Mouse (Mus musculus): Measurements from ENCODE around the gene Add3.
"Not testable (repeated sequence)": the region's sequence is repeated elsewhere in the genome, so short reads cannot be mapped to it uniquely, and the experiment has no call there.

Add3 gene

GRCm38 (mm10) chr19:53193964-53194582 lies 53.8 kb downstream of the Add3 start:
- peak; percentile 64 for DNase-seq (ENCODE audit: low read depth, low spot score)

- DNase-seq (ENCODE audit: low read depth, low spot score): peak; percentile 79
Observed at GRCm38 (mm10) chr19:53194751-53195520, 54.7 kb downstream of the Add3 start.

GRCm38 (mm10) chr19:53196961-53197360 lies 56.7 kb downstream of the Add3 start:
- no peak for DNase-seq (ENCODE audit: low read depth, low spot score)

DNA sequence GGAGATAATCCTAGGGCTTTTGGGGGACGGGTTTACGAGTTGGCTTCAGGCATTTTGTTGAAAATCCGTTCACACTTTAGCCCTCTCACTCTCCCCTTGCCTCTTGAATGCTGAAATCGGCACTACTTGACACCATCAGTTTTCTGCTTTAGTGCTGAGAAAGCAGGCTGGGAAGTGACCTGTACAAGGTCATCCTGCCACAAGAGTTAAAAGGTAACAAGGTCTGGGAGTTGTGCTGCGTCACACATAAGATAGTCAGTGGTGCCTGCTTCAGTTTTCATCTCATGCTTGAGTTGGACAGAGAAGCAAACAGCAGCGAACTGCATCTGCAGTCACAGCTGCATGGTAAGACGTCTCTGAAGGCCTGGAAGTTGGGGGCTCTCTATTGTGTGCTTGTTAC lies 57.5 kb downstream of the Add3 start:
- DNase-seq (ENCODE audit: low read depth, low spot score): no peak

- peak; percentile 68 for DNase-seq (ENCODE audit: low read depth, low spot score)
Observed at GRCm38 (mm10) chr19:53198706-53199572, 58.7 kb downstream of the Add3 start.

DNA sequence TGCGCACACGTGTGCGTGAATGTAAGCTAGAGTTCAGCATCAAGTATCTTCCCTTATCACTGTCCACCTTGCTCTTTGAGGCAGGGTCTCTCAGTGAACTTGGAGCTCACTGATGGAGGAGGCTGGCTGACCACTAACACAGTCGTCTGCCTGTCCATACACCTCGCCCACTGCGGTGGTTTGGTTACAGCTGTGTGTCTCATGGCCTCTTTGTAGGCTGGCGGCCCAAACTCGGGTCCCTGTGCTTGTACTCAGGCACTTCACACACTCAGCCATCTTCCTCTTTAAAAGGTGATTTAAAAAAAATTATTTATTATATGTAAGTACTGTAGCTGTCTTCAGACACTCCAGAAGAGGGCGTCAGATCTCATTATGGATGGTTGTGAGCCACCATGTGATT lies 59.5 kb downstream of the Add3 start:
- DNase-seq (ENCODE audit: low read depth, low spot score): no peak

GRCm38 (mm10) chr19:53202116-53202515 lies 61.9 kb downstream of the Add3 start:
- DNase-seq (ENCODE audit: low read depth, low spot score): no peak

DNA sequence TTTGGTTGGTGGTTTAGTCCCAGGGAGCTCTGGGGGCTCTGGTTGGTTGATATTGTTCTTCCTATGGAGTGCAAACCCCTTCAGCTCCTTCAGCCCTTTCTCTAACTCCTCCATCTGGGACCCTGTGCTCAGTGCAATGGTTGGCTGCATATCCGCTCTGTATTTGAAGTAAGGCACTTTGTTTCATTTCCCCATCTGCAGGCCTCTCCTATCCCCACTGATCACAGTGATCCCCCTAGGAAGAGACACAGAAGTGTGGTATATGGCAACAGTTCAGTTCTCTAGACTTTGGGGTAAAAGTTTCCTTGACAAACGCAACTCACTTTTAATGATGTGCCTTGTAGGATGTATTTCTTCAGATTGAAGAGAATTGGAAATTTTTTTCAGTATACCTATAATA lies 66.7 kb downstream of the Add3 start:
- DNase-seq (ENCODE audit: low read depth, low spot score): no peak

DNA sequence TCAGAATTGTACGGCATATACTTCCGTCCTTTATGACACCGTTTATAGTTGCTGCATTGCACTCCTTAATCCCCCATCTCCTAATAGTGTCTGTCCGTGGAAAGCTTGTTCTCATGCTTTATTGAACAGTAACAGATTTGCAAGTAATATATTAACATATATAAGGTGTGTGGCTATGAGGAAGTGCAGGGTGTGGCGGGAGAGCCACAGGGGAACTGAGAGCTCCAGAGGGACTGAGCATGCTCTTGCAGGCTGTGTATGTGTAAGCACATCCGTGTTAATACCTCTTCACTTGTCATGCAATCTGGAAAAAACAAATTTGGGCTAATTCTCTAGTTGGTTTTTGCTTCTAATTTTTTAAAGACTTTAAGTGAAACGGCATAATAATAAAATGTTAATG lies 68.6 kb downstream of the Add3 start:
- DNase-seq (ENCODE audit: low read depth, low spot score): no peak

DNA sequence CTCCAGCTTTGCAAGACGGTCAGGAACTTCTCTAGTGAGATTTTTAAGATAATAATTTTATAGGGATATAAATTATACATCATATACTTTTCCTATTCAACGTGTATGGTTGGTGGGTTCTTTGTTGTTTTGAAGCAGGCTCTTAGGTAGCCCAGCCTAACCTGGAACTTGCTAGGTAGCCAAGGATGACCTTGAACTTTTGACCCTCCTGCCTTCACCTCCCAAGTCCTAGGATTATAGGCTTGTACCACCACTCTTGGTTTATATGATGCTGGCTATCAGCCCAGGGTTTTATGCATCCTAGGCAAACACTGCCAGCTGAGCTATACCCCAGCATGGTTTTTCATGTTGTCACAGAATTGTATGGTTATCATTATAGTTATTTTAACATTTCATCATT lies 70.0 kb downstream of the Add3 start:
- DNase-seq (ENCODE audit: low read depth, low spot score): no peak

GRCm38 (mm10) chr19:53215352-53215751 lies 75.1 kb downstream of the Add3 start:
- peak; percentile 52 for DNase-seq (ENCODE audit: low read depth, low spot score)

DNA sequence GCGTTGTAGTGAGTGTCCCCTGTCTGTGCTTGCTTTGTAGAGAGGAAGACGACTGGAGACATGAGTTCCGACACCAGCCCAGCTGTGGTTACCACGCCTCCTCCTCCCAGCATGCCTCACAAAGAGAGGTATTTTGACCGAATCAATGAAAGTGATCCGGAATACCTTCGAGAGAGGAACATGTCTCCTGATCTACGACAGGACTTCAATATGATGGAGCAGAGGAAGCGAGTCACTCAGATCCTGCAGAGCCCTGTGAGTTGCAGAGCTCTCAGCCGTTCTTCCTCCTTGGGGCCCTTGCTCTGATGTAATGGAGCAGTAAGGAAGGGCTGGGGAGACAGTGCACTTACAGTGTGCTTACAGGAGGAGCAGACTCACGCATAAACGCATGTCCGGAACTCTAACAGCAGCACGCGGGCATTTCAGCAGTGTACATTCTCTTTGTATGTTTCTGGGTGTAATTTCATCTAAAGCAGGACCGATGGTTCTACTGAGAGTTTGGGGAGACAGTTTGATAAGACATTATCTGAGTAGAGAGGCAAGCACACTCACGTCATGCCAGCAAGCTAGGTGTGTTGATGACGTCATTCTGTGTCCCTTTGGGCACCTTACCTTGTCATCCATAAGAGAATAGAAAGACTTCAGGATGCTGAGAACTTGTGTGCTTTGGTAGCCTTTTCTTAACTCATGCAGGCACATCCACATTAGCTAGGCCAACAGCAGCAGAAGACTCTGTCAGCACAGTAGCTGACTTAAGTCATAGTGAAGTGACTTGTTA lies 76.7 kb downstream of the Add3 start:
- no peak for DNase-seq (ENCODE audit: low read depth, low spot score)

- no peak for DNase-seq (ENCODE audit: low read depth, low spot score)
Observed at GRCm38 (mm10) chr19:53217837-53218236, 77.6 kb downstream of the Add3 start.

- no peak for DNase-seq (ENCODE audit: low read depth, low spot score)
Observed at GRCm38 (mm10) chr19:53219305-53219704, 79.1 kb downstream of the Add3 start.

- peak; percentile 37 for DNase-seq (ENCODE audit: low read depth, low spot score)
Observed at GRCm38 (mm10) chr19:53221186-53221585, 80.9 kb downstream of the Add3 start.

DNA sequence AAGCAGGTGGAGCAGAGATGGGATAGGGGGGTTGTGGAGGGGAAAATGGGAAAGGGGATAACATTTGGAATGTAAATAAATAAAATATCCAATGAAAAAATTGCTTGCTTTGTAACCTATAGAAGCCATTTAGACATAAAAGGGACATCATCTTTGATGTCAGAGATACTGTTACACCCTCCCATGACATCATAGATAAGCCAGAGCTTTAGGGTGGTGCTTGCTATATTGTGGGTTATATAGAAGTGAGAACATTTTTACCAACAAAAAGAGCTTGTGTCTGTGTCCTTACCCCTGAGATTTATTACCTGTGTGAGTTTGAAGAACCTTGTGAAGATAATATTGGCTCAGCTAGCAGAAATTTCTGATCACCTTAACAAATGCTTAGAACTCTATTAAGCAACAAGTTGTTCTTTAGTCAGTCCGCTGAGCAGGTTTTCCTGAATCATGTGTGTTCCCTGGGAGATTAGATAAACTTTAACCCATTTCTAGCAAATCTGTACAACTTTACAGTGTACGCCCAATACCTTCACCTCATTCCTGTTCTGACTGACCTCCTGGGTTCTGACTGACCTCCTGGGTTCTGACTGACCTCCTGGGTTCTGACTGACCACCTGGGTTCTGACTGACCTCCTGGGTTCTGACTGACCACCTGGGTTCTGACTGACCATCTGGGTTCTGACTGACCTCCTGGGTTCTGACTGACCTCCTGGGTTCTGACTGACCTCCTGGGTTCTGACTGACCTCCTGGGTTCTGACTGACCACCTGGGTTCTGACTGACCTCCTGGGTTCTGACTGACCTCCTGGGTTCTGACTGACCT lies 85.2 kb downstream of the Add3 start:
- DNase-seq (ENCODE audit: low read depth, low spot score): not testable (repeated sequence)

DNA sequence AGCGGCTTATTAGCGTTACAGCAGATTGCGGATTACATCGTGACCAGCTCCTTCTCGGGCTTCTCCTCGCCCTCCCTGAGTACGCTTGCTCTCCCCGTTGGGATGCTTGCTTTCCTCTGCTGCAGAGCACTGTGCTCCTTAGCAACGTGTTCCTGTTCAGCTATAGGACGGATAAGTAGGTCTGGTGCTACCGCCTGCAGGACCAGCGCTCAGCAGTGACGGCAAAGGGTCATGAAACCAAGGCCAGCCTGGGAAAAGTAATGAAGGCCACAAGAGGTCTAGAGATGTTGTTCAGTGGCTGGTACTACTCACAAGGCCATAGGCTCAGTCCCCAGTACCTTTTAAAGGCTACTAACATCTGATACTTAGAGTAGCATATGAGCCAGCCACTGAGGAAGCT lies 86.4 kb downstream of the Add3 start:
- DNase-seq (ENCODE audit: low read depth, low spot score): no peak

- peak; percentile 88 for DNase-seq (ENCODE audit: low read depth, low spot score)
Observed at GRCm38 (mm10) chr19:53228064-53228794, 88.0 kb downstream of the Add3 start.

GRCm38 (mm10) chr19:53230942-53231815 lies 90.9 kb downstream of the Add3 start:
- DNase-seq (ENCODE audit: low read depth, low spot score): no peak

Data from brain, adult 2 months (tissue).